ENCODE assay signal across 8 mouse cellular contexts in the genomic region with DNA sequence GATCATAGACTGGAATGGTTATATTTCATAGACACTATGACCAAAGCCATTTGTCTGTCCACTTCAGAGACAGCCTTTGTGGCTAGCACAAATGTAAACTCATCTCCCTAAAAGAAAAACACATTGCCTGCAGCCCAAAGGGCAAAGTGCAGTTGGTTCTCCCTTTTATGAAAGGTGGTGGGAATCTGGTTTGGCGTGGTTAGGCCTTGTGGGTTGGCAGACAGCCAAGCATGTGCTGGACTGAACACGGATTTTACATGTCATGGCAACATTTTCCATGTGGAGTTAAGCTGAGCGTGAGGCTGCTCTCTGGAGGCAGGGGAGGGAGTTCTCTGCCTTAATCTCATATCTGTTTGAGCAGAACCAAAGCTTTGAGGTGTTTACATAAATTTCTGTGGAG.
DNase-seq lines count a peak whose midpoint lies in the region; ATAC-seq lines count a peak whose summit lies in the region.

No protein-coding gene starts in this region.

- 68% methylated on average over 3 of the region's 3 CpGs for WGBS in hindbrain, embryonic 11.5 days
- WGBS in hindbrain, embryonic 14.5 days: 51% methylated on average over 3 of the region's 3 CpGs
- 12% methylated on average over 3 of the region's 3 CpGs for WGBS in embryonic facial prominence, embryonic 14.5 days

- H3K27ac ChIP-seq in hindbrain, embryonic 11.5 days (ENCODE audit: low read depth, low read length): no peak overlapping the region
- H3K27ac ChIP-seq in hindbrain, embryonic 14.5 days: no peak overlapping the region
- peak overlapping the region; percentile 19 for H3K27ac ChIP-seq in embryonic facial prominence, embryonic 14.5 days (replicated peaks; ENCODE audit: low read depth, low read length)

- H3K9ac ChIP-seq in hindbrain, embryonic 11.5 days (ENCODE audit: low read depth, low read length): no peak overlapping the region
- no peak overlapping the region for H3K9ac ChIP-seq in hindbrain, embryonic 14.5 days
- no peak overlapping the region for H3K9ac ChIP-seq in embryonic facial prominence, embryonic 14.5 days (ENCODE audit: low read depth, low read length)

- no peak overlapping the region for H3K4me2 ChIP-seq in hindbrain, embryonic 11.5 days (replicated peaks; ENCODE audit: low read depth, low read length)
- no peak overlapping the region for H3K4me2 ChIP-seq in hindbrain, embryonic 14.5 days (replicated peaks)
- H3K4me2 ChIP-seq in embryonic facial prominence, embryonic 14.5 days (ENCODE audit: low read depth, low read length): no peak overlapping the region

- no peaks in the 10 kb centered on the region for H3K36me3 ChIP-seq in hindbrain, embryonic 11.5 days (ENCODE audit: control insufficient read depth, insufficient read depth, low read length)
- H3K36me3 ChIP-seq in hindbrain, embryonic 14.5 days (replicated peaks; ENCODE audit: control insufficient read depth, insufficient read depth): no peaks in the 10 kb centered on the region
- no peaks in the 10 kb centered on the region for H3K36me3 ChIP-seq in embryonic facial prominence, embryonic 14.5 days (ENCODE audit: control insufficient read depth, insufficient read depth, low read length)

- peak; percentile 15 for DNase-seq in hindbrain, embryonic 11.5 days (ENCODE audit: low spot score)
- no peak for DNase-seq in hindbrain, embryonic 14.5 days (ENCODE audit: low spot score)
- peak; percentile 92 for DNase-seq in embryonic facial prominence, embryonic 14.5 days (ENCODE audit: low spot score)
- DNase-seq in kidney, postnatal 10 days: peak; percentile 68
- peak; percentile 63 for DNase-seq in mesoderm, embryonic 11.5 days (ENCODE audit: low read depth, low spot score)
- DNase-seq in spleen, adult 18-20 months: no peak
- no peak for DNase-seq in gastrocnemius, adult 18-20 months (ENCODE audit: low spot score)
- no peak for DNase-seq in cerebellum, postnatal 36 days

- no peaks in the 10 kb centered on the region for H3K4me1 ChIP-seq in hindbrain, embryonic 11.5 days (replicated peaks; ENCODE audit: control insufficient read depth, insufficient read depth, low read length)
- no peaks in the 10 kb centered on the region for H3K4me1 ChIP-seq in hindbrain, embryonic 14.5 days (replicated peaks; ENCODE audit: control insufficient read depth, insufficient read depth, low read length)
- peaks cover 27% of the 10 kb centered on the region for H3K4me1 ChIP-seq in embryonic facial prominence, embryonic 14.5 days (ENCODE audit: control insufficient read depth, insufficient read depth, low read length)

- no peaks in the 10 kb centered on the region for H3K27me3 ChIP-seq in hindbrain, embryonic 11.5 days (ENCODE audit: control insufficient read depth, insufficient read depth, low read length)
- no peaks in the 10 kb centered on the region for H3K27me3 ChIP-seq in hindbrain, embryonic 14.5 days (ENCODE audit: control insufficient read depth, insufficient read depth, low read length)
- H3K27me3 ChIP-seq in embryonic facial prominence, embryonic 14.5 days (replicated peaks; ENCODE audit: control insufficient read depth, insufficient read depth, low read length): no peaks in the 10 kb centered on the region

- ATAC-seq in hindbrain, embryonic 11.5 days (ENCODE audit: low FRiP score): no peak
- no peak for ATAC-seq in hindbrain, embryonic 14.5 days (ENCODE audit: low FRiP score)
- ATAC-seq in embryonic facial prominence, embryonic 14.5 days (ENCODE audit: low read depth): peak; percentile 59

- no peak overlapping the region for H3K4me3 ChIP-seq in hindbrain, embryonic 11.5 days (ENCODE audit: low read depth, low read length)
- H3K4me3 ChIP-seq in hindbrain, embryonic 14.5 days (replicated peaks; ENCODE audit: low read length): no peak overlapping the region
- no peak overlapping the region for H3K4me3 ChIP-seq in embryonic facial prominence, embryonic 14.5 days (ENCODE audit: low read depth, low read length)

- no peaks in the 10 kb centered on the region for H3K9me3 ChIP-seq in hindbrain, embryonic 11.5 days (ENCODE audit: control insufficient read depth, low read length)
- no peaks in the 10 kb centered on the region for H3K9me3 ChIP-seq in hindbrain, embryonic 14.5 days (ENCODE audit: control insufficient read depth, low read length)
- H3K9me3 ChIP-seq in embryonic facial prominence, embryonic 14.5 days (ENCODE audit: control insufficient read depth, low read length): no peaks in the 10 kb centered on the region

Comparison
In these comparisons a context has a peak if more than half of its experiments do, and no peak if none do; other contexts are left out.
1. DNase-seq: peak in hindbrain, embryonic 11.5 days (single experiment), embryonic facial prominence, embryonic 14.5 days (single experiment), kidney, postnatal 10 days (single experiment) and mesoderm, embryonic 11.5 days (single experiment); none in hindbrain, embryonic 14.5 days (single experiment), spleen, adult 18-20 months (0 of 2), gastrocnemius, adult 18-20 months (single experiment) and cerebellum, postnatal 36 days (0 of 2).